Mouse (Mus musculus): Measurements from ENCODE around the gene Tcf12. TPM values are rescaled to one million over a fixed set of nuclear protein-coding genes. Genes with fewer than 3 reads are reported as not detected.

The Tcf12 gene
- total RNA-seq, 2 experiments from 2014 or later, result 43.9 to 50.3 TPM

DNA sequence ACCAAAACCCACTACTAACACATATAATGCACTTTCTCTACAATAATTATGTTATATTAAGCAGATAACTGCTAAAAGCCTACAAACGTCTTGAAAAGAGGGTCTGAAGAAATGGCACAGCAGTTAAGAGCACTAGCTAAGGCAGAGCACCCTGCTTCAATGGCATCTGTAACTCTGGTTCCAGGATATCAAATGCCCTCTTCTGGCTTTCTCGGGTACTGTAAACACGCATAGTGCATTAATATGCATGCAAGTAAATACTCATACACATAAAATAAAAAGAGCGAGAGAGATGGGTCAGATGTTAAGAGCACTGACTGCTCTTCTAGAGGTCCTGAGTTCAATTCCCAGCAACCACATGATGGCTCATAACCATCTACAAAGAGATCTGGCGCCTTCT, 17.0 kb downstream of the Tcf12 start:
- DNase-seq (ENCODE audit: low spot score in 2 of 2), result no peak
- intact Hi-C loops (cut with DNase I), result no loop called here

DNA sequence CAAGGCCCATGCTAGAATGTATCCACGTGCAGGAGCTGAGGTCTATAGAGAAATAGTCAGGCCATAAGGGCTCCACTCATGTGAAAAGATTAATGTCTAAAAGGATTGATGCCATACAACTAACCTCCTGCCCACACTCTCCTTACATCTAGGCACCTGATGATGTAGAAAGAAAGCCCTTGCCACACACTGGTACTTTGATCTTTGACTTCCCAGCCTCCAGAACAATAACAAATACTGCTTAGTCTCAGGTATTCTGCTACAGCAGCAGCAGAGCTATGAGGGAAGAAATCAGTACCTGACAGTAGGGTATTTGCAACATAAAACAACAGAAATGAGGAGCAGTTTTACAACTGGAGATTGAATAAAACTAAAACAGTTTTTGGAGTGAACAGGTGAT, 19.5 kb downstream of the Tcf12 start:
- intact Hi-C loops (cut with DNase I), result no loop called here

DNA sequence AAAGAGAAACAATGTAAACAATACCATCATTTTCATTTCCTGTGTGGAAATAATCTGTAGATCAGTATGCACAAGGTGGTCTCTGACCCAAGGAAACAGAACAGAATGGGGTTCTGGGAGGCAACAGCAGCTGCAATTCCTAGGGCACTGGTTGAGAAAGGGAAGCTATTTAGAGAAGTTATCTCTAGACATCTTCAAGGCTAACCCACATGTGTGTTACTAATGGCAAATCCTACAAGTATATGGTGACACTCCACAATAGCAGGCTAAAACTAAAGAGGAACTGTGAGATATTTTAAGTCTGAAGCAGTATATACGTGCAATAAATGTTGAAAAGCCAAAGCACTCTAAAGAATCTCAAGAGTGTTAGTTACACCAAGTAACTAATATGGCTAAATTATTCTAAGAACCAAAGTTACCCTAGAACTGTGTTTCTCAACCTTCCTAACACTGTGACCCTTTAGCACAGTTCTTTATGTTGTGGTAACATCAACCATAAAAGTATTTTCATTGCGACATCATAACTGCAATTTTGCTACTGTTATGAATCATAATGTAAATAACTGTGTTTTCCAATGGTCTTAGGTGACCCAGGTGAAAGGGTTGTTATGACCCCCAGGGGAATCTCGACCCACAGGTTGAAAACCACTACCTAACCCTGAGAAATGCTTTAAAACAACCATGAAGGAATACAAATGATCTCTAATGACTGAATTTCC, 22.6 kb downstream of the Tcf12 start:
- intact Hi-C loops (cut with DNase I), result no loop called here

More for the DNA sequence above, 19.5 kb downstream of the Tcf12 start:
- DNase-seq (ENCODE audit: low spot score in 2 of 2), result no peak

DNA sequence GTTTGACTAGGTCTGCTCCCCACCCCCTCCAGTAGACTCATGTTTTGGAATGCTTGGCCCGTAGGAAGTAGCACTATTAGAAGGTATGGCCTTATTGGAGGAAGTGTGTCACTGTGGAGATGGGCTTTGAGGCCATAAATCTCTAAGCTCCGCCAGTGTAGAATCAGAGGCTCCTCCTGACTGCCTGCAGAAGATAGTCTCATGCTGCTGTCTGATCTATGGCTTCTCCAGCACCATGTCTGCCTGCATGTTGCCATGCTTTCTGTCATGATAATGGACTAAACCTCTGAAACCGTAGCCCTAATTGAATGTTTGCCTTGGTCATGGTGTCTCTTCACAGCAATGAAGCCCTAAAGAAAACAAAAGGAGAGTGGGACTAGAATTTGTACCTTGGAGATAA, 26.7 kb downstream of the Tcf12 start:
- no peak for DNase-seq (ENCODE audit: low spot score in 2 of 2)
- intact Hi-C loops (cut with DNase I), result no loop called here

More for the DNA sequence above, 22.6 kb downstream of the Tcf12 start:
- DNase-seq (ENCODE audit: low spot score in 2 of 2), result no peak

DNA sequence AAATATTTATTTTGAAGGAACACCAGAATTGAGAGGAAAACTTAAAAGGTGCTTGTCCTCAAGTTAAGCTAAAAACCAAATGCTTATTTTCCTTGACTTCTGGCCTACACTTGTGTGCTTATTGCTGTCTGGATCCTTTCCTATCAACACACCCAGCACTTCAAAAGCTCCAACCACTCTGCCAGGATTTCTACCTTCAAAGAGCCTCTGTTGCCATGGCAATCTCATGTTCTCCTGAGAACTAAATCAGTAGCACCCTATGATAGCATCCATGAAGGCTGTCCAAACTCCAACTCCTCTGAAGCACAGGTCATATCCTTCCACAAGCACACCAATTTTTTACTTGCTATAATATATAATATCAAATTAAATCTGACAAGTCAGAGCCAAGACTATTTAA, 27.5 kb downstream of the Tcf12 start:
- peak; percentile 54 to 80 for DNase-seq (ENCODE audit: low spot score in 2 of 2)
- intact Hi-C loops (cut with DNase I), result no loop called here

DNA sequence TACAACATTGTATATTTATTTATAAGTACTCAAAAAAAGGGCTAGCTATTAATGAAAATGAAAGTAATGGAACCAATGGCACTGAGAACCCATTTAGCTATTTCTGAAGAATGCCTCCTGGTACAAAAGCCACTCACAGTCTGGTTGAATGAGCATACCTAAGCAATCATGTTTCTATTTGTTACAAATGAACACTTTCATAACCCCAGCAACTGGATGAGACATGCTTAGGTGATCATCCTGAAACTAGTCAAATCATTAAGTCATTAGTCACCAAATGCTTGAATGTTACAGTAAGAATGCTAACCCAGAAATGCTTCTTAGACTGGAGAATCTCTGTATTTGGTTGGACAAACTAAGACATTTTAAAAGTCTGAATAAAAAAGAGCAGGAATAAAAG, 35.5 kb downstream of the Tcf12 start:
- DNase-seq (ENCODE audit: low spot score in 2 of 2), result no peak
- intact Hi-C loops (cut with DNase I), result no loop called here

DNA sequence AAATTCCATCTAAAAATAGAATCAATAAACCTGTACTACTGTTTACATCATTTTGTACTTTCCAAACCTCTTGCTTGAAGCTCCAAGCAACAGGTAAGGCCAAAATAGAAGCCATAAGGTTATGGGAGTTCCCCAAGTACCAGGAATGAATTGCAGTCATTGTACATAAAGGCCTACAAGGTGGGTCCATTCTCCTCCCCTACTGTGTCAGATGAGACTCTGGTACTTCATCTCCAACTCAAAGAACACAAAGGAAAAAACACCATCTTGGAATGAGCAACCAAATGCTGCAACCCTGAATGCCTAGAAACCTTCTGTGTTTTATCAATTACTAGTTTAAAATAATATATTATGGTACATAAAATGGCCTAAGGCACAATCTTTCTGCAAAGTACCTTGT, 45.5 kb downstream of the Tcf12 start:
- DNase-seq (ENCODE audit: low spot score in 2 of 2), result no peak
- intact Hi-C loops (cut with DNase I), result no loop called here

DNA sequence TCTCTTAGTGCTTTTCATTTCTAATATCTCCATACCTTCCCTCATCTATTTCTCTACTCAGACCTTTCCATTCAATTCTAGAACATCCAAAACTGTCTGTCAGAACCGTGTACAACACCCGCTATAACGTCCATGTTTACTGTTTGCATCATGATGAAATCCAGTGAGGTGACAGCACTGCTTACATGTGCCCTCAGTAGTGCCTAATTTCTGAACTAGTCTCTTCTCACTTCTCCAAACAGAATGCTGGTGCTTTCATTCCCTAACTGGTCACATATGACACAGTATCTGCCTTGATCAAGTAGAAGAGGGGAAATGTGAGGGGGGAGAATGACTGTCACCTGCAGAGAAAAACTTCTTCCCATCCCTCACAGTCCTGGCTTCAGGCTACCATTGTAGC, 58.5 kb downstream of the Tcf12 start:
- DNase-seq (ENCODE audit: low spot score in 2 of 2), result no peak
- intact Hi-C loops (cut with DNase I), result no loop called here

DNA sequence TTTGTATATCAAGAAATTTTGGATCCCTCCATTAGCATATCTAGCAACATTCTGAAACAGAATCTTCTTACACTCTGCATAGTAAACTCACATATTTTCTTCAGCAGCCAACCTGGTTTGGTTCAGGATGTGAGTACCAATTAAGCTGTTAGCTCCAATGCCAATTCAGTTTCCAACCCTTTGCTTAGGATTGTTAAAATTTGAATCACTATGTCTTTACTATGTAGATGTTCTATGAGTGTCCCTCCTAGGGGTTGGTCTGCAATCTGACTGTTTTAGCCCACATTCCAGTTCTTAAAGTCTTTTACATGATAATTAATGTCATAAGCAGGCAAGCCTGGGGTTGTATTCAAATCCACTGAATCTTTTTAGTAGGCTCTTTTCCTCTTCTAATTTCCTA, 71.5 kb downstream of the Tcf12 start:
- DNase-seq (ENCODE audit: low spot score in 2 of 2), result no peak
- intact Hi-C loops (cut with DNase I), result no loop called here

DNA sequence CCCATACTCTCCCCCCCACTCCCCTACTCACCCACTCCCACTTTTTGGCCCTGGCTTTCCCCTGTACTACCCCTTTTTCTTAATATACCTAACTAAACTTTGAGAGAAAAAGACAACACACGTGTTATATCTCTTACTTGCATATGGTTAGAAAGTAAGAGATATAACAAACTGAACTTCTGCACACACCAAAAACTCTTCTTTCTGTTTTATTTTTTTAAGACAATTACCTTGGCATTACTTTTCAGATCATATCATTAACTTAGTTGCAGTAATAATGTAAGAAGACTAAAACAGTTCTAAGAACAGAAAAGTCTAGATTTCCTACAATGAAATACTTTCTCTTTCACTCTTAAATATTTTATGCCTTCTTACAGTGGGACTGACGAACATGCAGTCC, 72.3 kb downstream of the Tcf12 start:
- intact Hi-C loops (cut with DNase I), result no loop called here
- DNase-seq (ENCODE audit: low spot score in 2 of 2), result no peak

DNA sequence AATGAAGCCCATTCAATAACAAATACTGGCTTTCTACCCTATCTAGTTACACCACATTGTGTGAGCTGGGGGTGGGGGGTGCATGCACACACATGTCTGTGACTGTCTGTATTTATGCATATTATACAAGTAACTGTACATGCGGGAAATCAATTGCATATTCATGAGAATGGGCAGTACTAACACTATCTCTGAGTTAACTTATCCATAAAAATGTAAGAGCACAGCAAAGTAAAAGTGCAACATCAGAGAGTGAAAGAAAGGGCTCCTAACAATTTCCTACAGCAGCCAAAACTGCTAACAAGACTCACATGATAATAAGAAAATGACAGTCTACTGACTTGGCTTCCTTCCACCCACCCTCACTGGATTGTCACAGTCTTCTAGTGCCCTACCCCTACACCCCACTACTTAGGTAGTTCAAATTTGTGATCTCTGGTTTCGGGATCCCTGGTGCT, 74.6 kb downstream of the Tcf12 start:
- intact Hi-C loops (cut with DNase I), result no loop called here
- no peak for DNase-seq (ENCODE audit: low spot score in 2 of 2)

DNA sequence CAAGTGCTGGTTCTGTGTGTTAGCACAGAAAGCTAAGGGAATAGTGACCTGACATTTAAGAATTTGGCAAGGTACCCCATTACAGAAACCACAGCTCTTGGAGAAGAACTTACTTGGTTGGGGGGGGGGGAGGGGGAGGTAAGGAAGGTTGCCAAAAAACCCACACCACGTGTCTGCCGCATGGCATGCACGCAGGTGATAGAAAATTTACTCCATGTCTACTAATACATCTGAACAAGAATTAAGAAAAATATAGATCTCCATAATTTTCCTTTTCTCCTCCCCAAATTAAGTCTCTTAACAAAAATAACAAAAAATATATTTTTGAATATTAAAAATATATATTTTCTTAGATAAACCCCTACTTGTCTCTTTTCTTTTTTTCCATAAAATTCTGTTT, 75.4 kb downstream of the Tcf12 start:
- intact Hi-C loops (cut with DNase I), result no loop called here
- DNase-seq (ENCODE audit: low spot score in 2 of 2), result no peak

DNA sequence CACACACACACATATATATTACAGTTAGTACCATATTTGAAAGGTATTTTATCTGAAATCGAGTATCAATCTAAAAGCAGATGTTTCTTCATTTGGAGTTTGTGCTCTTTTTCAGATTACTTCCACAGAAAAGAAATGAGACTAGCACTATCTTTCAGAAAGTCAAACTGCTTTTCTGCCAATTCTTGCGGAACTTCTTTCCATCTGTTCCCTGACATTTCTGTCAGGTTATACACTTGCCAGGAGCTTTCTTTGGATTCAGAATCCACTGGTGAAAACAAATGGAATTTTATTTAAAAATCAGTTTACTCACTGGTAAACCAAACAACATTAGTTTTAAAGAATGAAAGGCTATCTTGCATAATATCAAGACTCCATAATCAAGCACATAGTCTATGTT, 78.4 kb downstream of the Tcf12 start:
- intact Hi-C loops (cut with DNase I), result no loop called here
- peak in 1 of 2 experiments; percentile 66 for DNase-seq (ENCODE audit: low spot score in 2 of 2)

DNA sequence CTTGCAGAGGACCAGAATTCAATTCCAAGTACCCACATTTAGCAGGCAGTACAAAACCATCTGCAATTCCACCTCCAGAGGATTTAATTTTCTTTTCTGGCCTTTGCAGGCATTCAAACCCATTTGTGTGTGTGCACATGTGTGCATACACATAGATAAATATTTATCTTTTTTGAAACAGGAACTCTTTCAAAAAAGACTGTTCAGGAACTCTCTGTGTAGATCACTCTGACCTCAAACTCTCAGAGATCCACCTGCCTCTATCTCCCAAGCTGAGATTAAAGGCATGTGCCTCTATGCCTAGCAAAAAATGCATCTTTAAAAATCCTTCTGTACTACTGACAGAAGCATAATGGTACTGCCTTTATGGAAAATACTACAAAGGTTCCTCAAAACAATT, 81.4 kb downstream of the Tcf12 start:
- intact Hi-C loops (cut with DNase I), result no loop called here
- DNase-seq (ENCODE audit: low spot score in 2 of 2), result peak in 1 of 2 experiments; percentile 24

DNA sequence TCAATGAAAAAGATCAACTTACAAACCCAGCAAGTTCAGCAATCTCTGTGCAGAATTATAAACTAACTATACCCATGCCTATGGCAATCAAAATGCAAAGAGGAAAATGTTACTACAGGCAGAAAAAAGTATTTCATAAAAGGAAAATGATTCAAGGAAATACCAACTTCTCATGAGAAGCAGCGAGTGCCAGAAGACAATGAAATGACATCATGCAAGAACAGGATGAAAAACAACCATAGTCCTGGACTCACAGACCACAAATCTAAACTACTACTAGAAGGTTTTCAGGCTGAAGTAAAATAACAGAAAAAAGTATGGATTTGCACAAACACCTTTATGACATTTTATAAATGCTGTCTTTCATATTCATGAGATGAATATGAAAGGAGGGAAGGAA, 82.1 kb downstream of the Tcf12 start:
- DNase-seq (ENCODE audit: low spot score in 2 of 2), result no peak
- intact Hi-C loops (cut with DNase I), result no loop called here

DNA sequence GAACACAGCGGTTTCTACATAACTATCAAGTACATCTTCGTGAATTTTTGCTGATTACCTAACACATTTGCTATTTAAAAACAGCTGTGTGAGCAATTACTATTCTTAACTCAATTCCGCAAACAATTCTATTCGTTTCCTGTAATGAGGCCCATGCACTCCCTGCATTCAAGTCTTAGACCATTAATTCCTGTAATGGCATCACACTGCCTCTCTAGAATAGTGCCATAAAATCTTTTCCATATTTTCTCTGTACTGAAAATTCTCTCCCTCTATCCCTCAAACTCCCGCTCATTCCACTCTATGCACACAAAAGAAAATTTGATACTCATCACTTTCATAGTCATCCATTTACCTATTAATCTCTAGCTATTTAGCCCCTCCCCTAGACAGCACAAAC, 88.4 kb downstream of the Tcf12 start:
- intact Hi-C loops (cut with DNase I), result no loop called here

DNA sequence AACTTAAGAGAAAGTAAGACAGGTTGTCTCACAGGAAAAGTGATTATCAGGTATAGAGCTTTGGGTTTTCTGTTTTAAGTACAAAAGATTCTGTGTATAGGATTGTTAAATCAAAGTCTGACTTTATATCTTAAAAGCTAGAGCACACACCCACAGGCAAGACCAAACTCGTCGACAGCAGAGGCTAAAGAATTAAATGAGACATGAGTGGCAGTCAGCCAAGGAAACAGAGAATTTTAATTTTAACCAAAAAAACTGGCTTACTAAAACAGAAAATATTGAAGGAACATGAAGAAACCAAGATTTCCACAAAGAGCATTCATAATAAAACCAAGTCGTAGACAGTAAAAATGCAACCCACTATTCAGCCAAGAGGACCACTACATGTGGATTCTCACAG, 90.2 kb downstream of the Tcf12 start:
- intact Hi-C loops (cut with DNase I), result no loop called here
- peak; percentile 27 to 87 for DNase-seq (ENCODE audit: low spot score in 2 of 2)

More for the DNA sequence above, 88.4 kb downstream of the Tcf12 start:
- DNase-seq (ENCODE audit: low spot score in 2 of 2), result no peak

DNA sequence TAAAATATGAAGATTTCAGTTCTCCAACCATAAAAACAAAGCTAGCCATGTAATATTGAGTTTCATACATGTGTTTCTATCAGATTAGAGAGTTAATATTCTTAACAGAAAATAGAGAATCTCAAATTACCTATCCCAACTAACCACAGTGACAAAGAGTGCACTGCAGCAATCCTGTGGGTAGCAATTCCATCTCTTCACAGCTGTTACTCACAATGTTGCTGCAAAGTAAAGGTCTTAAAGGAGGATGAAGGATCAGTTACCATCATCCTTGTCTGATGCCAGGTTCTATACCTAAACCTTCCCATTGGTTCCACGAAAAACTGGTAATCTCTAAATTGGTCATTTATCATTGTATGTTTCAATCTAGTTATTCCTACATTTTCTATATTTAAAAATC, 95.7 kb downstream of the Tcf12 start:
- no peak for DNase-seq (ENCODE audit: low spot score in 2 of 2)
- intact Hi-C loops (cut with DNase I), result no loop called here

DNA sequence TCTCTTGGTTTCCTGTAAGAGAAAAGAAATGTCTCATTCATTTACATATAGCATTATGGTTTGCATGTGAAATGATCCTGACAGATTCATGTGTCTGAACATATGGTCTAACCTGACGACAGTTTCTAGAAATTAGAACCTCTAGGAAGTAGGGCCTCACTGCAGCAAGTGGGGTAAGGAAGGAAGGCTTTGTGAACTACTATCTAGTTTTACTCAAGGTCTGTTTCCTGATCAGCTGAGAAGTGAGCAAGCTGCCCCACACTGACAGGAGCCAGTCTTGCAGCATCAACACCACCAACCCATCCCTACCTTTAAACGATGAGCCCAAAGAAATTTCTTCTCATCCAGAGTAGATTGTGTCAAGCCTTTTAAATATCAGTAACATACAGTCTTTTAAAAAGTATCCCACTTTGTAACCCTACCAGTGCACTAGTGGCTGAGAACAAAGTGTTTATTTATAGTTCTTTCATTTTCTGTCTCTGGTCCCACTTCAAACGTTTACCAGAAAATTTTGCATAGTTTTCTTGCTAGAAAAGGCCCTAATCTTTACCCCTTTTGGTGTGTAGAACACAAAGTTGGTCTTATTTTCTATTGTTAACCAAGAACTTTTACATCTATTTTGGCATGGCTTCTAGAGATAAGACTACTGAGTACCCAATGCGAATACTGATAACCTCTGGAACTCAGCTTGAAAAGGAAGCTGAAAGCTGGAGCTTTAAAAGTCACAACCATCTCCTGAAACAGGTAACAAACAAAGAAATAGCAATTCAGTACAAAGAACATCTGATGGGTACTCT, 96.9 kb downstream of the Tcf12 start:
- DNase-seq (ENCODE audit: low spot score in 2 of 2), result no peak
- intact Hi-C loops (cut with DNase I), result no loop called here

DNA sequence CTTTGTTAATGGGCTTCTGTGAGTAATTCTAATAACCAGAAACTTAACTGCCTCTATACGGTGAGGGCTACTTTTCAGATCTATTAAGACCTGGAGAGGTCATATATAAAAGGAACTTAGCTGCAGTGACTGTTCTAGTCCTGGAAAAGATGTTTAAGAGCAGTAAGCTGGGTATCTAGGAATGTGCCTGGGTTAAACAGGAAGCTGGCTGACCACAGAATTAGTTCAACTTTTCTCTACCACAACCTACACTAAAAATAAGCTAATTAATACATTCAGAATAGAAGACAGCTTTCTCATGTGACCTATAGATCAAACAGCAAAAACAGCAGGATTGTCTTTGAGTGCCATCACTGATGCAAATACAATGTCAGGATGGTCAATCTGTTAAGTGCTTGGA, 98.1 kb downstream of the Tcf12 start:
- intact Hi-C loops (cut with DNase I), result no loop called here
- no peak for DNase-seq (ENCODE audit: low spot score in 2 of 2)

DNA sequence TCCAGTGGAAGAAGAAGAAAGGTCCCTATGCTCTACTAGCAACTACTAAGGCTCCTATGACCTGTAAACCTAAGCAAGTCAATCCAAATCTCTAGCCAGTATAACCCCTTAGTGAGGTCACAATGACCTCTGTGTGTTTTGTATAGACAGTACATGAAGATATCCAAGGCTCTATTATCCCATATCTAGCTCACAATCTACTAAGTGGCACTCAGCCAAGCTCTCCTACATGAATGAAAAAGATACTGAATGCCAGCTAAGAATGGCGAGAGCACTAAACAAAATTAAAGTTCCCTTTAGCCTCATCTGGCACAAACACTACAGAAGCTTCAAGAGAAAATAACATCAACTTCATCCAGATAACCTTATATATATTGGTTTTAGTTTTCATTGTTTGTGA, 103.0 kb downstream of the Tcf12 start:
- intact Hi-C loops (cut with DNase I), result no loop called here
- no peak for DNase-seq (ENCODE audit: low spot score in 2 of 2)
